Mouse (Mus musculus): ENCODE results near the gene Zfp612.
A peak's percentile ranks its signal among the peaks of the same experiment; 100 is the strongest.
"Not testable (repeated sequence)": the region's sequence is repeated elsewhere in the genome, so short reads cannot be mapped to it uniquely, and the experiment has no call there.

Gene Zfp612

GRCm38 (mm10) chr8:110079282-110080221 lies at the start of gene Zfp612:
TSS of gene Zfp612 (plus strand) at chr8:110079746.
- peak; percentile 86 for ATAC-seq (ENCODE audit: insufficient number of reproducible peaks, low FRiP score, low TSS enrichment)

- not testable (repeated sequence) for ATAC-seq (ENCODE audit: insufficient number of reproducible peaks, low FRiP score, low TSS enrichment)
Measured at GRCm38 (mm10) chr8:110033771-110034170, 45.8 kb upstream of the Zfp612 start.

- no peak for ATAC-seq (ENCODE audit: insufficient number of reproducible peaks, low FRiP score, low TSS enrichment)
Measured at GRCm38 (mm10) chr8:110034331-110034730, 45.2 kb upstream of the Zfp612 start.

- no peak for ATAC-seq (ENCODE audit: insufficient number of reproducible peaks, low FRiP score, low TSS enrichment)
Measured at GRCm38 (mm10) chr8:110036156-110036555, 43.4 kb upstream of the Zfp612 start.

GRCm38 (mm10) chr8:110039216-110039615 lies 40.3 kb upstream of the Zfp612 start:
- ATAC-seq (ENCODE audit: insufficient number of reproducible peaks, low FRiP score, low TSS enrichment), result no peak

- ATAC-seq (ENCODE audit: insufficient number of reproducible peaks, low FRiP score, low TSS enrichment), result no peak
Measured at GRCm38 (mm10) chr8:110039659-110040058, 39.9 kb upstream of the Zfp612 start, which contains the start of gene Chst4. TSS of gene Chst4 (minus strand) at chr8:110039740.

GRCm38 (mm10) chr8:110040509-110040908 lies 39.0 kb upstream of the Zfp612 start:
- ATAC-seq (ENCODE audit: insufficient number of reproducible peaks, low FRiP score, low TSS enrichment), result no peak

- no peak for ATAC-seq (ENCODE audit: insufficient number of reproducible peaks, low FRiP score, low TSS enrichment)
Measured at GRCm38 (mm10) chr8:110051208-110051607, 28.3 kb upstream of the Zfp612 start.

GRCm38 (mm10) chr8:110058207-110058606 lies 21.3 kb upstream of the Zfp612 start:
- no peak for ATAC-seq (ENCODE audit: insufficient number of reproducible peaks, low FRiP score, low TSS enrichment)

GRCm38 (mm10) chr8:110064161-110064560 lies 15.4 kb upstream of the Zfp612 start:
- no peak for ATAC-seq (ENCODE audit: insufficient number of reproducible peaks, low FRiP score, low TSS enrichment)

- no peak for ATAC-seq (ENCODE audit: insufficient number of reproducible peaks, low FRiP score, low TSS enrichment)
Measured at GRCm38 (mm10) chr8:110064606-110065365, 14.8 kb upstream of the Zfp612 start.

- ATAC-seq (ENCODE audit: insufficient number of reproducible peaks, low FRiP score, low TSS enrichment), result no peak
Measured at GRCm38 (mm10) chr8:110065676-110066075, 13.9 kb upstream of the Zfp612 start.

GRCm38 (mm10) chr8:110069706-110070105 lies 9.8 kb upstream of the Zfp612 start:
- no peak for ATAC-seq (ENCODE audit: insufficient number of reproducible peaks, low FRiP score, low TSS enrichment)

GRCm38 (mm10) chr8:110071600-110071999 lies 7.9 kb upstream of the Zfp612 start:
- peak; percentile 75 for ATAC-seq (ENCODE audit: insufficient number of reproducible peaks, low FRiP score, low TSS enrichment)

- no peak for ATAC-seq (ENCODE audit: insufficient number of reproducible peaks, low FRiP score, low TSS enrichment)
Measured at GRCm38 (mm10) chr8:110074496-110074895, 5.0 kb upstream of the Zfp612 start.

GRCm38 (mm10) chr8:110082416-110083105 lies 3.0 kb downstream of the Zfp612 start:
- no peak for ATAC-seq (ENCODE audit: insufficient number of reproducible peaks, low FRiP score, low TSS enrichment)

- no peak for ATAC-seq (ENCODE audit: insufficient number of reproducible peaks, low FRiP score, low TSS enrichment)
Measured at GRCm38 (mm10) chr8:110091869-110092268, 12.3 kb downstream of the Zfp612 start.

GRCm38 (mm10) chr8:110100907-110101306 lies 21.4 kb downstream of the Zfp612 start, which contains the start of gene Gm21964:
TSS of gene Gm21964 (plus strand) at chr8:110101207.
- no peak for ATAC-seq (ENCODE audit: insufficient number of reproducible peaks, low FRiP score, low TSS enrichment)

GRCm38 (mm10) chr8:110101676-110102075 lies 22.1 kb downstream of the Zfp612 start:
- no peak for ATAC-seq (ENCODE audit: insufficient number of reproducible peaks, low FRiP score, low TSS enrichment)

- ATAC-seq (ENCODE audit: insufficient number of reproducible peaks, low FRiP score, low TSS enrichment), result no peak
Measured at GRCm38 (mm10) chr8:110102653-110103052, 23.1 kb downstream of the Zfp612 start, which contains the start of gene Gm17720. TSS of gene Gm17720 (minus strand) at chr8:110102753.
